Mouse (Mus musculus) gonadal fat pad, adult 2 months (tissue): ENCODE data around the gene Fbln2. TPM values are rescaled to one million over a fixed set of nuclear protein-coding genes. Genes with fewer than 3 reads are reported as not detected.

Source experiments
- DNase-seq: peaks from one replicate; pipeline ENCODE4 v3.0.0-alpha.2; 2012; ENCODE audit warnings: low read depth
- polyA plus RNA-seq: library from polyadenylated mRNA; depleted of rRNA; stranded (reverse); fragments of >200 nt; gene quantifications from 2 replicates; pipeline ENCODE4 v1.2.3, GENCODE M21; 2012

Gene Fbln2
- polyA plus RNA-seq, 1 experiment, result 147 TPM

- DNase-seq, result no peak
Measured at GRCm38 (mm10) chr6:91192851-91193545, 19.3 kb upstream of the Fbln2 start.

- DNase-seq, result no peak
Measured at GRCm38 (mm10) chr6:91198456-91198855, 13.8 kb upstream of the Fbln2 start.

GRCm38 (mm10) chr6:91200429-91201188, 11.6 kb upstream of the Fbln2 start:
- DNase-seq, result no peak

GRCm38 (mm10) chr6:91201881-91202341, 10.3 kb upstream of the Fbln2 start:
- no peak for DNase-seq

GRCm38 (mm10) chr6:91202571-91202970, 9.7 kb upstream of the Fbln2 start:
- no peak for DNase-seq

- DNase-seq, result no peak
Measured at GRCm38 (mm10) chr6:91205346-91205745, 6.9 kb upstream of the Fbln2 start.

- no peak for DNase-seq
Measured at GRCm38 (mm10) chr6:91205791-91206190, 6.5 kb upstream of the Fbln2 start.

GRCm38 (mm10) chr6:91207491-91207890, 4.8 kb upstream of the Fbln2 start:
- DNase-seq, result no peak

- DNase-seq, result no peak
Measured at GRCm38 (mm10) chr6:91209780-91210179, 2.5 kb upstream of the Fbln2 start.

GRCm38 (mm10) chr6:91210852-91211251, 1.4 kb upstream of the Fbln2 start:
- no peak for DNase-seq

GRCm38 (mm10) chr6:91212571-91212970, 316 bp downstream of the Fbln2 start:
- no peak for DNase-seq

- DNase-seq, result no peak
Measured at GRCm38 (mm10) chr6:91213287-91214218, 1.3 kb downstream of the Fbln2 start.

- DNase-seq, result no peak
Measured at GRCm38 (mm10) chr6:91215454-91215853, 3.2 kb downstream of the Fbln2 start.

GRCm38 (mm10) chr6:91218445-91218844, 6.2 kb downstream of the Fbln2 start:
- no peak for DNase-seq

GRCm38 (mm10) chr6:91218871-91219270, 6.6 kb downstream of the Fbln2 start:
- no peak for DNase-seq

GRCm38 (mm10) chr6:91220062-91220461, 7.8 kb downstream of the Fbln2 start:
- DNase-seq, result no peak

GRCm38 (mm10) chr6:91221094-91221493, 8.8 kb downstream of the Fbln2 start:
- DNase-seq, result no peak

GRCm38 (mm10) chr6:91222694-91223346, 10.6 kb downstream of the Fbln2 start:
- no peak for DNase-seq

- no peak for DNase-seq
Measured at GRCm38 (mm10) chr6:91224939-91225338, 12.7 kb downstream of the Fbln2 start.

GRCm38 (mm10) chr6:91225346-91225745, 13.1 kb downstream of the Fbln2 start:
- DNase-seq, result no peak

GRCm38 (mm10) chr6:91226058-91226457, 13.8 kb downstream of the Fbln2 start:
- DNase-seq, result no peak

- no peak for DNase-seq
Measured at GRCm38 (mm10) chr6:91228980-91229379, 16.7 kb downstream of the Fbln2 start.
